In genomic region chr7:143783996-143784829, GRCm38 (mm10) we compare ENCODE assay signal across 8 mouse cellular contexts. TPM values are rescaled to one million over a fixed set of nuclear protein-coding genes. Genes with fewer than 3 reads are reported as not detected.
DNase-seq lines count a peak whose midpoint lies in the region; ATAC-seq and TF ChIP-seq lines count a peak whose summit lies in the region.

Mrgpre (minus strand) TSS chr7:143784500.

- no peaks in the 10 kb centered on the region for H3K27me3 ChIP-seq in forebrain, embryonic 16.5 days (replicated peaks; ENCODE audit: control insufficient read depth, insufficient read depth, low read length)
- H3K27me3 ChIP-seq in liver, embryonic 15.5 days = peaks cover 8% of the 10 kb centered on the region; the same call in 1 of the 2 replicates
- H3K27me3 ChIP-seq in neural tube, embryonic 13.5 days = no peaks in the 10 kb centered on the region
- H3K27me3 ChIP-seq in stomach, postnatal 0 days (ENCODE audit: control insufficient read depth, insufficient read depth, low read length) = no peaks in the 10 kb centered on the region

- TF ChIP-seq CTCF in stomach, postnatal 0 days (IDR thresholded peaks at IDR 0.05; ENCODE audit: low read depth) = no peak

- no peak for TF ChIP-seq EP300 in stomach, postnatal 0 days (optimal IDR thresholded peaks at IDR 0.05)

- peak within 1 kb of the TSS; percentile 64 for H3K9ac ChIP-seq in forebrain, embryonic 16.5 days (replicated peaks; ENCODE audit: low read depth, low read length)
- H3K9ac ChIP-seq in liver, embryonic 15.5 days = no peak within 1 kb of the TSS
- H3K9ac ChIP-seq in neural tube, embryonic 13.5 days = peak within 1 kb of the TSS; percentile 77
- peak within 1 kb of the TSS; percentile 51 for H3K9ac ChIP-seq in stomach, postnatal 0 days (ENCODE audit: low read length)

- no peaks in the 10 kb centered on the region for H3K36me3 ChIP-seq in forebrain, embryonic 16.5 days (ENCODE audit: control insufficient read depth, insufficient read depth)
- no peaks in the 10 kb centered on the region for H3K36me3 ChIP-seq in liver, embryonic 15.5 days (replicated peaks)
- H3K36me3 ChIP-seq in neural tube, embryonic 13.5 days = no peaks in the 10 kb centered on the region
- H3K36me3 ChIP-seq in stomach, postnatal 0 days (ENCODE audit: control insufficient read depth, insufficient read depth, low read length) = no peaks in the 10 kb centered on the region

- no peaks in the 10 kb centered on the region for H3K9me3 ChIP-seq in forebrain, embryonic 16.5 days (ENCODE audit: control insufficient read depth, low read length)
- H3K9me3 ChIP-seq in liver, embryonic 15.5 days (replicated peaks) = no peaks in the 10 kb centered on the region
- H3K9me3 ChIP-seq in neural tube, embryonic 13.5 days = no peaks in the 10 kb centered on the region
- H3K9me3 ChIP-seq in stomach, postnatal 0 days (ENCODE audit: control insufficient read depth, low read length) = no peaks in the 10 kb centered on the region

- 2% methylated on average over 21 of the region's 21 CpGs for WGBS in forebrain, embryonic 16.5 days
- WGBS in large intestine, adult 2 months = 2% methylated on average over 21 of the region's 21 CpGs
- WGBS in liver, embryonic 15.5 days (ENCODE audit: insufficient replicate concordance) = 9% methylated on average over 21 of the region's 21 CpGs
- 3% methylated on average over 21 of the region's 21 CpGs for WGBS in neural tube, embryonic 13.5 days
- 2% methylated on average over 21 of the region's 21 CpGs for WGBS in stomach, postnatal 0 days

- peaks cover 18% of the 10 kb centered on the region for H3K4me1 ChIP-seq in forebrain, embryonic 16.5 days (replicated peaks; ENCODE audit: control insufficient read depth, insufficient read depth, low read length)
- peaks cover 16% of the 10 kb centered on the region for H3K4me1 ChIP-seq in liver, embryonic 15.5 days (replicated peaks)
- H3K4me1 ChIP-seq in neural tube, embryonic 13.5 days (replicated peaks) = peaks cover 26% of the 10 kb centered on the region
- peaks cover 3% of the 10 kb centered on the region; the same call in 1 of the 2 replicates for H3K4me1 ChIP-seq in stomach, postnatal 0 days (replicated peaks; ENCODE audit: control insufficient read depth, insufficient read depth)

- H3K27ac ChIP-seq in forebrain, embryonic 16.5 days (ENCODE audit: low read length) = no peak within 1 kb of the TSS
- H3K27ac ChIP-seq in liver, embryonic 15.5 days (replicated peaks) = no peak within 1 kb of the TSS
- H3K27ac ChIP-seq in neural tube, embryonic 13.5 days (replicated peaks) = peak within 1 kb of the TSS; percentile 79
- peak within 1 kb of the TSS; percentile 70 for H3K27ac ChIP-seq in stomach, postnatal 0 days (replicated peaks)

- DNase-seq in cerebellum, adult 11 months = peak; percentile 26
- peak; percentile 88 for DNase-seq in heart, postnatal 25 days (ENCODE audit: low spot score)
- DNase-seq in large intestine, adult 2 months (ENCODE audit: low read depth, low spot score) = peak; percentile 29
- peak; percentile 86 for DNase-seq in stomach, postnatal 0 days (ENCODE audit: low spot score)

- H3K4me3 ChIP-seq in forebrain, embryonic 16.5 days (replicated peaks; ENCODE audit: low read length) = peak within 1 kb of the TSS; percentile 51
- peak within 1 kb of the TSS; percentile 42 for H3K4me3 ChIP-seq in liver, embryonic 15.5 days (replicated peaks)
- peak within 1 kb of the TSS; percentile 48 for H3K4me3 ChIP-seq in neural tube, embryonic 13.5 days
- peak within 1 kb of the TSS; percentile 34 for H3K4me3 ChIP-seq in stomach, postnatal 0 days (ENCODE audit: low read depth, low read length)

- H3K4me2 ChIP-seq in forebrain, embryonic 16.5 days (ENCODE audit: low read length) = peak within 1 kb of the TSS; percentile 65
- peak within 1 kb of the TSS; percentile 59 for H3K4me2 ChIP-seq in liver, embryonic 15.5 days
- H3K4me2 ChIP-seq in neural tube, embryonic 13.5 days = peak within 1 kb of the TSS; percentile 72
- peak within 1 kb of the TSS; percentile 62 for H3K4me2 ChIP-seq in stomach, postnatal 0 days (replicated peaks; ENCODE audit: low read depth)

- intact Hi-C loops in heart, postnatal 25 days (cut with DNase I) = no loop called here

- peak; percentile 75 for ATAC-seq in CD4-positive, CD25-positive, alpha-beta regulatory T cell, adult 4 months
- ATAC-seq in forebrain, embryonic 16.5 days = peak; percentile 85
- peak; percentile 55 for ATAC-seq in liver, embryonic 15.5 days (ENCODE audit: insufficient read depth)
- ATAC-seq in neural tube, embryonic 13.5 days (ENCODE audit: low read depth) = peak; percentile 90
- ATAC-seq in stomach, postnatal 0 days (ENCODE audit: low FRiP score, low TSS enrichment) = peak; percentile 91

RNA-seq across cellular contexts. Expression of gene Mrgpre, which starts in this region (rescaled TPM):
- 10 to 100 TPM in 1 of 2 experiments, 1 to 10 TPM in 1; 5.7 to 11.7 TPM for polyA plus RNA-seq in CD4-positive, CD25-positive, alpha-beta regulatory T cell, adult 4 months (2017; shearing (Covaris generic))
- 4.0 and 5.8 TPM in 2 replicates for polyA plus RNA-seq in forebrain, embryonic 16.5 days (2015; fragmentation: Nextera tagmentation; extraction: Ambion mirVana)
- total RNA-seq in heart, postnatal 25 days (2021) = 1 to 10 TPM; 1.0 to 1.3 TPM
- 1.8 and 2.4 TPM in 2 replicates for polyA plus RNA-seq in large intestine, adult 2 months (2012; rRNA removed)
- polyA plus RNA-seq in liver, embryonic 15.5 days (2015; fragmentation: Nextera tagmentation; extraction: Ambion mirVana) = 0.48 and 0.52 TPM in 2 replicates
- polyA plus RNA-seq in neural tube, embryonic 13.5 days (2015; fragmentation: Nextera tagmentation; extraction: Ambion mirVana) = 4.6 and 5.1 TPM in 2 replicates
- 0.55 and 0.63 TPM in 2 replicates for polyA plus RNA-seq in stomach, postnatal 0 days (2015; fragmentation: Nextera tagmentation; extraction: Ambion mirVana)

Comparison
In these comparisons a context has a peak if more than half of its experiments do, and no peak if none do; other contexts are left out.
1. Peak in ATAC-seq, H3K4me3 ChIP-seq and H3K4me2 ChIP-seq in liver, embryonic 15.5 days; RNA of the gene not detected or under 1 TPM.
2. Peak in DNase-seq, ATAC-seq, H3K4me3 ChIP-seq, H3K27ac ChIP-seq, H3K9ac ChIP-seq and H3K4me2 ChIP-seq in stomach, postnatal 0 days; RNA of the gene not detected or under 1 TPM.
3. DNase-seq: peak in every context shown above with its lines; median percentile 88 in heart, postnatal 25 days; 86 in stomach, postnatal 0 days; 29 in large intestine, adult 2 months; 26 in cerebellum, adult 11 months.